Mouse (Mus musculus) cerebellum, adult 2 months (tissue): ENCODE measurements around the gene Rnf10. TPM values are rescaled to one million over a fixed set of nuclear protein-coding genes. Genes with fewer than 3 reads are reported as not detected.
A peak's percentile ranks its signal among the peaks of the same experiment; 100 is the strongest.

Experiments used
- DNase-seq, 2 experiments: peaks; one replicate each; pipeline ENCODE4 v3.0.0; 2021
- H3K27ac ChIP-seq: fragments of 200-500 bp; 2 replicates; pipeline ENCODE4 v1.5.1; 2012; ENCODE audit warnings: low read length, control low read depth, inconsistent platforms; ENCODE audit not compliant: insufficient read depth
- H3K27me3 ChIP-seq: fragments of 200-500 bp; 2 replicates; pipeline ENCODE4 v1.6.1; 2012; ENCODE audit warnings: inconsistent platforms, mild to moderate bottlenecking, low read length, moderate library complexity; ENCODE audit not compliant: control insufficient read depth, insufficient read depth
- H3K4me1 ChIP-seq: fragments of 200-500 bp; 2 replicates; pipeline ENCODE4 v1.6.1; 2011; ENCODE audit warnings: low read length; ENCODE audit not compliant: control insufficient read depth, insufficient read depth
- H3K4me3 ChIP-seq: fragments of 200-500 bp; replicated peaks from 2 replicates; pipeline ENCODE3; 2011; ENCODE audit warnings: mild to moderate bottlenecking, low read depth, low read length, control low read depth; ENCODE audit not compliant: insufficient read depth
- CTCF ChIP-seq: fragments of 200-500 bp; IDR thresholded peaks from 2 replicates; pipeline ENCODE4 v1.5.1; 2011; ENCODE audit warnings: low read depth, mild to moderate bottlenecking, control low read depth, low read length, moderate library complexity, borderline replicate concordance; ENCODE audit not compliant: insufficient read depth
- POLR2A ChIP-seq: fragments of 200-500 bp; IDR thresholded peaks from 2 replicates; pipeline ENCODE4 v1.6.1; 2011; ENCODE audit warnings: low read length, control low read depth, borderline replicate concordance; ENCODE audit not compliant: insufficient read depth
- WGBS: fragments of 180-500 bp; shearing (Covaris S2); methylation state at CpG from one replicate; pipeline ENCODE4 v1.1.7; 2018; 5-methylcytosine and 5-hydroxymethylcytosine counted together
- polyA plus RNA-seq: library from polyadenylated mRNA; depleted of rRNA; stranded (reverse); fragments of >200 nt; gene quantifications from 2 replicates; pipeline ENCODE4 v1.2.3, GENCODE M21; 2012

The Rnf10 gene
- polyA plus RNA-seq, 1 experiment = 151 TPM

DNA sequence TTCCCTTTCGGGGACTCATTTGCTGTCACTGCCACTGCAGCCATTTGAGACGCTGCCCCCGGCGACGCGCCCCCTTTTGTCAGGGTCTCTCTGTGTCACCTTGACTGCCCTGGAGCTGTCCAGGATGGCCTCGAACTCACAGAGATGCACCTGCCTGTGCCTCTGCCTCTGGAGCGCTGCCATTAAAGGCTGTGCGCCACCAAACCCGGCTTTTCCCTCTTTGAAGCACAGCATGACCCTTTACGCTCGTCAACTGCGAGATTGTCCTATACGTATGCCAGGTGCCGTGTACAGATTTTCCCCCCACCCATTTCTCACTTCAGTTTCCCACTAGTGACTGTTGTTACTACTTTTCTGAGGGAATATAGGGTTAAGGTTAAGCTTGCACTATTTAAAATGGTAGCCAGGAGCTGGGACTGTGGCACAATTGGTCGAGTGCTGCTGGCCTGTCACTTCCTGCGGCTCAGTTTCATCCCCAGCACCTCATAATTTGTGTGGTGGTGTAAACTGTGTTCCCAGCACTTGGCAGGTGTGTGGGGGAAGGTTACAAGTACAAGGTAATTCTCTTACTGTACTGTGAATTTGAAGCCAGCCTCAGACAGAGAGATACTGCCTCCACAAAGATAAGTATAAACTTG, 7.5 kb upstream of the Rnf10 start:
- Histone ChIP-seq H3K27me3 (no peaks in the 10 kb centered on the region), H3K4me1 (no peaks in the 10 kb centered on the region), H3K27ac (peak overlapping the region; percentile 70), H3K4me3 (peak overlapping the region; percentile 93)
- TF ChIP-seq POLR2A = no peak
- no peak for TF ChIP-seq CTCF
- peak in 1 of 2 experiments; percentile 44 for DNase-seq
- WGBS = 3% methylated on average over 17 of the region's 17 CpGs

DNA sequence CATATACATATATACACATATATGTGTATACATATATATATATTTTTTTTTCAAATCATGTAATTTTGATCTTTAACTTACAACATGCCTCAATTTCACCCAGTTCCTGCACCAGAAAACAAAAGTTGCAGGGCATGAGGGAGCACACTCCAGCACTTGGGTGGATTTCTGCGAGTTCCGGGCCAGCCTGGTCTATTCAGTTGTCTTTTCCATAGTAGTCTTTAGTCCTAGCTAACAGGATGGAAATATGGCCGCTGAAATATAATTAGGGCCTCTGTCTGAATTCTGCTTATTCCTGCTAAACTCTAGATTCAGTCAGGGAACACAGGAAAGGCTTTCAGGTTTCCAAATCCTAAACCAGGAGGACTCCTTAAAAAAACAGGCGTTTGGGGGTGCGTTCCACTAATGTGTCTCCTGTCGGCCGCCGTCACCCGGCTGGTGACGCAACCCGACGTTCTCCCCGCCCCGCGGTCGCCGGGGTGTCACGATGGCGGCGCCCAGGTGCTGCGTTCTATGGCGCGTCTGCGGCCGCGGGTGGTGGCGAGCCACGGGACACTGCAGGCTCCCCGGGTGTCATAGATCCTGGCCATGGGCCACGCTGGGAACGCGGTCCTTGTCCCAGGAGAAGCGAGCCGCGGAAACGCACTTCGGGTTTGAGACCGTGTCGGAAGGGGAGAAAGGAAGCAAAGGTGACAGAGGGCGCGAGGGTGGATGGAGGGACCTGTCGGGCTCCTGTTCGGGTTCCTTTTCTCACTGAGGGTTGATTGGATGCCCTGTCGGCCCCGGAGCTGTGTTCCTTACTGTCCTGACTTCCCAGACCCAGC, 6.7 kb upstream of the Rnf10 start, which contains the start of gene Coq5:
Gene Coq5, plus strand, starts transcription at position 441 of the 824 bp plus-strand sequence.
- Histone ChIP-seq H3K4me3 (peak within 1 kb of the TSS; percentile 93), H3K27me3 (no peaks in the 10 kb centered on the region), H3K4me1 (no peaks in the 10 kb centered on the region), H3K27ac (peak within 1 kb of the TSS; percentile 70)
- TF ChIP-seq POLR2A (peak; percentile 87), CTCF (no peak)
- peak; percentile 90 to 92 for DNase-seq
- 3% methylated on average over 45 of the region's 45 CpGs for WGBS

DNA sequence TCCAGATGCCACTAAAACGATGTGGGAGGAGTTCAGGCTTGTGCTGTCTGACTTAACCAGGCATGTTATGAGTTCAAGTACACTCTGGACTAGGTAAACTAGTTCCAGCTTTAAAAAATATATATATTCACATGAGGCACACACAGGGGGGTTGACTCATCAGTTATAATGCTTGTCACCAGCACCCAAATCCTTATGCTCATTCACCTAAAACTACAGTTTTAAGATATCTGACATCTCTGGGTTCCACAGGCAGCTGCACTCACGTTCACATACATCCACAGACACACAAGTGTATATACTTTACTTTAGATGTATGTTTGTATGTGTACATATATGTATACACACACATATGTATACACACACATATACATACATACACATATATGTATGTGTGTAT, 6.1 kb upstream of the Rnf10 start:
- DNase-seq = no peak
- WGBS = 48% methylated on average over 2 of the region's 2 CpGs
- Histone ChIP-seq H3K27me3 (no peaks in the 10 kb centered on the region), H3K4me1 (no peaks in the 10 kb centered on the region), H3K4me3 (no peak overlapping the region), H3K27ac (no peak overlapping the region)
- TF ChIP-seq CTCF (no peak), POLR2A (no peak)

DNA sequence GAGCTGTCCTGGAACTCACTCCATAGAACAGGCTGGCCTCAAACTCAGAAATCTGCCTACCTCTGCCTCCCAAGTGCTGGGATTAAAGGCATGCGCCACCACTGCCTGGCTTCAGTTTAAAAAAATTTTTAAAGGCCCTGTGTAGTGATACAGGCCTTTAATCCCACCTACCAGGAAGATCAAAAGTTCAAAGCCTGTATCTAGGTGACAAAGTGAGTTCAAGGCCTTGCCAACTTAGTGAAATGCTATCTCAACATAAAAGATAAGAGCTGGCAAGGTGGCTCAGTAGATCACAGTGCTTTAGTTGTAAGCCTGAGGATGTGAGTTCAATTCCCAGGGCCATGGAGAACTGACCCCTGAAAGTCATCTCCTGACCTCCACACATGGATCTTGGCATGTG, 5.4 kb upstream of the Rnf10 start:
- H3K27me3 ChIP-seq = no peaks in the 10 kb centered on the region
- DNase-seq = no peak
- H3K4me3 ChIP-seq = no peak overlapping the region
- TF ChIP-seq CTCF (no peak), POLR2A (no peak)
- 94% methylated on average over 1 of the region's 1 CpGs for WGBS
- no peaks in the 10 kb centered on the region for H3K4me1 ChIP-seq
- H3K27ac ChIP-seq = no peak overlapping the region

DNA sequence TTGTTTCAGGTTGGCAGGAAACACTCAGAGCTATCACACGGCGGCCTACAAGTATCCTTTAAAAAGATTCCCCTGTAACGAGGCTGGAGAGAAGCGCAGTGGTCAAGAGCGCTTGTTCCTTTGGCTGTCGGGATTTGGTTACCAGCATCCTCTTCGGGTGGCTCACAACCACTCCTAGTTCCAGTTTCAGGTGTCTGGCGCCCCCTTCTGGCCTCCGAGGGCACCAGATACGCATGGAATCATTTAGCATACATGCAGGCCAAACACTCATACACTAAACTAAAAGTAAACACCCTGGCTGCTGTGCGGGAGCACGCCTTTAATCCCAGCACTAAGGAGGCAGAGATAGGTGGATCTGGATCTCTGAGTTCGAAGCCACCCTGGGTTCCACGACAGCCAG, 3.3 kb upstream of the Rnf10 start:
- Histone ChIP-seq H3K4me1 (no peaks in the 10 kb centered on the region), H3K27ac (no peak overlapping the region), H3K27me3 (no peaks in the 10 kb centered on the region), H3K4me3 (no peak overlapping the region)
- TF ChIP-seq POLR2A (no peak), CTCF (peak; percentile 28; the same call in 1 of the 2 replicates)
- no peak for DNase-seq
- 30% methylated on average over 14 of the region's 14 CpGs for WGBS

GRCm38 (mm10) chr5:115274771-115275170, 2.1 kb upstream of the Rnf10 start:
- TF ChIP-seq POLR2A (no peak), CTCF (no peak)
- 95% methylated on average over 1 of the region's 1 CpGs for WGBS
- no peak for DNase-seq
- Histone ChIP-seq H3K27ac (no peak overlapping the region), H3K27me3 (no peaks in the 10 kb centered on the region), H3K4me1 (peaks cover 3% of the 10 kb centered on the region; the same call in 1 of the 2 replicates), H3K4me3 (no peak overlapping the region)

- no peak for DNase-seq
- no peak overlapping the region for H3K27ac ChIP-seq
- no peak overlapping the region for H3K4me3 ChIP-seq
- no peaks in the 10 kb centered on the region for H3K27me3 ChIP-seq
- peaks cover 3% of the 10 kb centered on the region; the same call in 1 of the 2 replicates for H3K4me1 ChIP-seq
- WGBS = 55% methylated on average over 1 of the region's 1 CpGs
- TF ChIP-seq CTCF (no peak), POLR2A (no peak)
Observed at GRCm38 (mm10) chr5:115274353-115274752, 1.7 kb upstream of the Rnf10 start.

DNA sequence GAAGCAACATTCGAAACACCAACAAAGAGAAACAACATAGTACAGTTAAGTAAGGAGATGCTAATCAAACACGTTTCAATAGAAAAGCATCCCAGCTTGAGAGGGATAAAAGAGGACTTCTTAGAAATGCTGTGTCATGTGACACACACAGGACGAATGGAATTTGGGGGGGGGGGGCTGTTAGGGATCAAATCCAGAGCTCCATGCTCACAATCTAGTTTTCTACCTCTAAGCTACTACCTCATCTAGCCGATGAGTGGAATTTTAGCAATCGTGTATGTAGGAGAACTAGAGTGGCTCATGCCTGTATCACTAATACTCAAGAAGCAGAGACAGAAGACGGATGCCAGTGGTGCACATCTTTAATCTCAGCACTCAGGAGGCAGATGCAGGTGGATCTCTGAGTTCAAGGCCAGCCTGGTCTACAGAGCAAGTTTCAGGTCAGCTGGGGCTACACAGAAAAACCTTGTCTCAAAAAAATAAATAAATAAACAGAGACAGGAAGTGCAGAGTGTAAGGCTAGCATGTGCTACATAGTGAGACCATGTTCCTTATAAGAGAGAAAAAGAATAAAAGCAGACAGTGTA, 944 bp upstream of the Rnf10 start:
- Histone ChIP-seq H3K27ac (no peak overlapping the region), H3K27me3 (no peaks in the 10 kb centered on the region), H3K4me1 (peaks cover 7% of the 10 kb centered on the region; the same call in 1 of the 2 replicates), H3K4me3 (no peak overlapping the region)
- 76% methylated on average over 6 of the region's 6 CpGs for WGBS
- no peak for DNase-seq
- TF ChIP-seq POLR2A = no peak
- TF ChIP-seq CTCF = no peak
